Mouse (Mus musculus): ENCODE data around the gene Hs3st3b1. TPM values are rescaled to one million over a fixed set of nuclear protein-coding genes. Genes with fewer than 3 reads are reported as not detected.

Gene Hs3st3b1
- polyA plus RNA-seq, 1 experiment from 2014 or later = 21.1 TPM

- no peak for ATAC-seq
- no peaks in the 10 kb centered on the region for H3K9me3 ChIP-seq (ENCODE audit: low read length)
- no peak overlapping the region for H3K4me3 ChIP-seq (ENCODE audit: low read depth, low read length)
- DNase-seq = no peak
- WGBS (ENCODE audit: insufficient replicate concordance) = 83% methylated on average over 4 of the region's 4 CpGs
- H3K36me3 ChIP-seq (replicated peaks; ENCODE audit: insufficient read depth, low read length) = no peaks in the 10 kb centered on the region
- 0 out of 2 replicates have a peak, but pooled peaks cover 3% of the 10 kb centered on the region for H3K4me1 ChIP-seq (ENCODE audit: insufficient read depth)
- no peaks in the 10 kb centered on the region for H3K27me3 ChIP-seq (ENCODE audit: insufficient read depth, low read length)
- H3K27ac ChIP-seq (ENCODE audit: low read depth) = no peak overlapping the region
- no peak overlapping the region for H3K9ac ChIP-seq (replicated peaks)
- no peak overlapping the region for H3K4me2 ChIP-seq (ENCODE audit: low read depth, low read length)
- TF ChIP-seq CTCF (IDR thresholded peaks at IDR 0.05; ENCODE audit: low read depth) = no peak
- TF ChIP-seq EP300 (IDR thresholded peaks at IDR 0.05; ENCODE audit: low read depth) = no peak
Observed at GRCm38 (mm10) chr11:63850261-63850660, 71.8 kb downstream of the Hs3st3b1 start.

- TF ChIP-seq CTCF (IDR thresholded peaks at IDR 0.05; ENCODE audit: low read depth) = no peak
- TF ChIP-seq EP300 (IDR thresholded peaks at IDR 0.05; ENCODE audit: low read depth) = no peak
- H3K27ac ChIP-seq (ENCODE audit: low read depth) = peak overlapping the region; percentile 60
- no peaks in the 10 kb centered on the region for H3K4me1 ChIP-seq (ENCODE audit: insufficient read depth)
- H3K27me3 ChIP-seq (ENCODE audit: insufficient read depth, low read length) = no peaks in the 10 kb centered on the region
- DNase-seq (no peak), ATAC-seq (peak; percentile 80; the same call in 1 of the 2 replicates)
- no peak overlapping the region for H3K9ac ChIP-seq (replicated peaks)
- H3K9me3 ChIP-seq (ENCODE audit: low read length) = no peaks in the 10 kb centered on the region
- no peak overlapping the region for H3K4me3 ChIP-seq (ENCODE audit: low read depth, low read length)
- H3K36me3 ChIP-seq (replicated peaks; ENCODE audit: insufficient read depth, low read length) = no peaks in the 10 kb centered on the region
- 56% methylated on average over 6 of the region's 6 CpGs for WGBS (ENCODE audit: insufficient replicate concordance)
- H3K4me2 ChIP-seq (ENCODE audit: low read depth, low read length) = no peak overlapping the region
Observed at GRCm38 (mm10) chr11:63845379-63845778, 76.7 kb downstream of the Hs3st3b1 start.

- H3K4me1 ChIP-seq (ENCODE audit: insufficient read depth) = no peaks in the 10 kb centered on the region
- TF ChIP-seq CTCF (IDR thresholded peaks at IDR 0.05; ENCODE audit: low read depth) (no peak), EP300 (IDR thresholded peaks at IDR 0.05; ENCODE audit: low read depth) (no peak)
- no peaks in the 10 kb centered on the region for H3K36me3 ChIP-seq (replicated peaks; ENCODE audit: insufficient read depth, low read length)
- H3K27me3 ChIP-seq (ENCODE audit: insufficient read depth, low read length) = no peaks in the 10 kb centered on the region
- DNase-seq = no peak
- H3K9me3 ChIP-seq (ENCODE audit: low read length) = no peaks in the 10 kb centered on the region
- ATAC-seq = no peak
- no peak overlapping the region for H3K9ac ChIP-seq (replicated peaks)
- 67% methylated on average over 8 of the region's 8 CpGs for WGBS (ENCODE audit: insufficient replicate concordance)
- H3K27ac ChIP-seq (ENCODE audit: low read depth) = no peak overlapping the region
- H3K4me3 ChIP-seq (ENCODE audit: low read depth, low read length) = no peak overlapping the region
- H3K4me2 ChIP-seq (ENCODE audit: low read depth, low read length) = no peak overlapping the region
Observed at GRCm38 (mm10) chr11:63844701-63845100, 77.4 kb downstream of the Hs3st3b1 start.

- DNase-seq (peak; percentile 59), ATAC-seq (0 out of 2 replicates have a peak, but pooled peaks have one; percentile 41)
- no peak overlapping the region for H3K27ac ChIP-seq (ENCODE audit: low read depth)
- no peaks in the 10 kb centered on the region for H3K36me3 ChIP-seq (replicated peaks; ENCODE audit: insufficient read depth, low read length)
- no peaks in the 10 kb centered on the region for H3K27me3 ChIP-seq (ENCODE audit: insufficient read depth, low read length)
- peaks cover 2% of the 10 kb centered on the region; the same call in 1 of the 2 replicates for H3K4me1 ChIP-seq (ENCODE audit: insufficient read depth)
- 47% methylated on average over 13 of the region's 13 CpGs for WGBS (ENCODE audit: insufficient replicate concordance)
- no peaks in the 10 kb centered on the region for H3K9me3 ChIP-seq (ENCODE audit: low read length)
- TF ChIP-seq EP300 (IDR thresholded peaks at IDR 0.05; ENCODE audit: low read depth) = no peak
- TF ChIP-seq CTCF (IDR thresholded peaks at IDR 0.05; ENCODE audit: low read depth) = no peak
- no peak overlapping the region for H3K9ac ChIP-seq (replicated peaks)
- 0 out of 2 replicates have a peak overlapping the region, but pooled peaks have one; percentile 3 for H3K4me3 ChIP-seq (ENCODE audit: low read depth, low read length)
- H3K4me2 ChIP-seq (ENCODE audit: low read depth, low read length) = peak overlapping the region; percentile 58
Observed at GRCm38 (mm10) chr11:63837526-63837925, 84.6 kb downstream of the Hs3st3b1 start.

Other genes starting within 250 kb of the Hs3st3b1 start
- 11.0 and 13.1 TPM in 2 replicates for gene Cox10, start 157.2 kb upstream of the Hs3st3b1 start, polyA plus RNA-seq (2015; fragmentation: Nextera tagmentation; extraction: Ambion mirVana)